Mouse (Mus musculus) lung, embryonic 14.5 days (tissue): ENCODE results near the gene Ifit1. TPM values are rescaled to one million over a fixed set of nuclear protein-coding genes. Genes with fewer than 3 reads are reported as not detected.
A peak's percentile ranks its signal among the peaks of the same experiment; 100 is the strongest.
"Not testable (repeated sequence)": the region's sequence is repeated elsewhere in the genome, so short reads cannot be mapped to it uniquely, and the experiment has no call there.

Source experiments
- ATAC-seq: fragments of 200-750 bp; cut with Nextera tagmentation; 2 replicates; pipeline ENCODE4 v1.8.0; 2017; ENCODE audit warnings: mild to moderate bottlenecking, moderate TSS enrichment, moderate library complexity; ENCODE audit not compliant: insufficient read depth
- DNase-seq: peaks from one replicate; pipeline ENCODE4 v3.0.0-alpha.2; 2015
- H3K27ac ChIP-seq: fragments of 300-500 bp; sonication (generic); 2 replicates; pipeline ENCODE4 v1.5.1; 2014; ENCODE audit warnings: low read depth, mild to moderate bottlenecking, moderate library complexity
- H3K27me3 ChIP-seq: fragments of 300-500 bp; sonication (generic); 2 replicates; pipeline ENCODE4 v1.6.1; 2014; ENCODE audit warnings: low read length, control low read depth; ENCODE audit not compliant: insufficient read depth
- H3K36me3 ChIP-seq: fragments of 300-500 bp; sonication (generic); 2 replicates; pipeline ENCODE4 v1.6.1; 2014; ENCODE audit warnings: control low read depth; ENCODE audit not compliant: insufficient read depth
- H3K4me1 ChIP-seq: fragments of 300-500 bp; sonication (generic); 2 replicates; pipeline ENCODE4 v1.6.1; 2014; ENCODE audit warnings: antibody characterized with exemption, control low read depth; ENCODE audit not compliant: insufficient read depth
- H3K4me2 ChIP-seq: fragments of 300-500 bp; sonication (generic); 2 replicates; pipeline ENCODE4 v1.6.1; 2014; ENCODE audit warnings: mild to moderate bottlenecking
- H3K4me3 ChIP-seq: fragments of 300-500 bp; sonication (generic); 2 replicates; pipeline ENCODE4 v1.5.1; 2014; ENCODE audit warnings: low read depth, low read length
- H3K9ac ChIP-seq: fragments of 300-500 bp; sonication (generic); 2 replicates; pipeline ENCODE4 v1.6.1; 2014
- H3K9me3 ChIP-seq: fragments of 300-500 bp; sonication (generic); 2 replicates; pipeline ENCODE4 v1.6.1; 2016; ENCODE audit warnings: low read depth, low read length, control low read depth
- CTCF ChIP-seq: IDR thresholded peaks from 2 replicates; pipeline ENCODE4 v1.5.1; 2016; ENCODE audit warnings: antibody characterized with exemption, low read depth
- WGBS: fragments of 180-500 bp; shearing (Covaris S2); extraction: QIAGEN DNeasy Blood & Tissue Kit; methylation state at CpG from one replicate; pipeline ENCODE4 v1.1.7; 2014; 5-methylcytosine and 5-hydroxymethylcytosine counted together
- polyA plus RNA-seq: library from polyadenylated mRNA; unstranded; fragments of >200 nt; fragmentation: Nextera tagmentation; extraction: Ambion mirVana; gene quantifications from 2 replicates; pipeline ENCODE4 v1.2.1, GENCODE M21; 2014

The Ifit1 gene
- polyA plus RNA-seq, 1 experiment from 2014 or later, result not detected

DNA sequence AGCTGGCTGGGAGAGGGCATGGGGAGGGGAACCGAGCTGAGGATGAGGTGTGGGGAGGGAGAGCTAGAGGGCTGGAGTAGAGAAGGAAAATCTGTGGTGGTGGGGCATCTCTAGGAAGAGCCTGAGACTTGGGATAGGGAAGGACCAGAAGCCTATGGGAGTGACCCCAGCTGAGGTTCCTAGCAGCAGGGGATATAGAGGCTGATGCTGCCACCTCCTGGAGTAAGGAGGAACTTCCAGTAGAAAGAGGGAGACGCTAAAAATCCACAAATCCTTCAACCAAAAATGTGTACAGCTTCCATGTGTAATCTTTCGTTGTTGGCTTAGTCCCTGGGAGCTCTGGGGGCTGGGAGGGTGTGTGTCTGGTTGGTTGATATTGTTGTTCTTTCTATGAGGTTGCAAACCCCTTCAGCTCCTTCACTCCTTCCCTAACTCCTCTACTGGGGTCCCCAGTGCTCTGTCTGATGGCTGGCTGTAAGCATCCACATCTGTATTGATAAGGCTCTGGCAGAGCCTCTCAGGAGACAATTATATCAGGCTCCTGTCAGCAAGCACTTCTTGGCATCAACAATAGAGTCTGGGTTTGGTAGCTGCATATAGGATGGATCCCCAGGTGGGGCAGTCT lies 3.6 kb upstream of the Ifit1 start:
- WGBS, result 12% methylated on average over 3 of the region's 3 CpGs
- Histone ChIP-seq H3K4me2 (no peak overlapping the region), H3K9ac (no peak overlapping the region), H3K4me1 (no peaks in the 10 kb centered on the region), H3K27ac (no peak overlapping the region), H3K4me3 (no peak overlapping the region), H3K27me3 (no peaks in the 10 kb centered on the region), H3K9me3 (no peaks in the 10 kb centered on the region), H3K36me3 (no peaks in the 10 kb centered on the region)
- TF ChIP-seq CTCF, result peak; percentile 85
- peak; percentile 85 for DNase-seq
- ATAC-seq, result peak; percentile 74; the same call in 1 of the 2 replicates

DNA sequence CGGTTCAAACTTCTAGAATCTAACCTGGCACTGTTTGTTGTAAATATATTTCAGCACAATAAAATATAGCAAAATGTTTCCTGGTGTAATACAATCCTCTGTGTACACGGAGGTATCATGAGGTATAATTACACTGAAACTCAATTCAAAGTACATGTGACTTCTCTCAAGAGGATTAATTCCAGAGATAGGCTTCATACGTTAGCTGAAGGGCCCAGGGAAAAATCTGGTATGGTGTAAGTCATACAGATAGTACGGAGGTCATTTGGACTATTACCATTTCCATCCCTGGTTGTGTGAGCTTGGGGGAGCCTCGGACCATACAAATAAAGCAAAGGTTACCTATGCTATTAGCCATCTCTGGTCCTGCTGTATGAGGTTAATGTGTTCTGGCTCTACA lies 1.9 kb downstream of the Ifit1 start:
- Histone ChIP-seq H3K9me3 (no peaks in the 10 kb centered on the region), H3K4me3 (no peak overlapping the region), H3K9ac (no peak overlapping the region), H3K27me3 (no peaks in the 10 kb centered on the region), H3K4me2 (no peak overlapping the region), H3K27ac (no peak overlapping the region), H3K4me1 (no peaks in the 10 kb centered on the region), H3K36me3 (no peaks in the 10 kb centered on the region)
- WGBS, result 71% methylated on average over 5 of the region's 5 CpGs
- DNase-seq (no peak), ATAC-seq (no peak)
- no peak for TF ChIP-seq CTCF

DNA sequence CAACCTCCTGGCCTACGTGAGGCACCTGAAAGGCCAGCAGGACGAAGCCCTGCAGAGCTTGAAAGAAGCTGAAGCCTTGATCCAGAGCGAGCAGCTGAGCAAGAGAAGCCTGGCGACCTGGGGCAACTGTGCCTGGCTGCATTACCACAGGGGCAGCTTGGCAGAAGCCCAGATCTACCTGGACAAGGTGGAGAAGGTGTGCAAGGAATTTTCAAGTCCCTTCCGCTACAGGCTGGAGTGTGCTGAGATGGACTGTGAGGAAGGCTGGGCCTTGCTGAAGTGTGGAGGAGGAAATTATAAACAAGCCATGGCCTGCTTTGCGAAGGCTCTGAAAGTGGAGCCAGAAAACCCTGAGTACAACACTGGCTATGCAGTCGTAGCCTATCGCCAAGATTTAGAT lies 7.0 kb downstream of the Ifit1 start:
- ATAC-seq, result not testable (repeated sequence)
- WGBS, result 82% methylated on average over 7 of the region's 8 CpGs

GRCm38 (mm10) chr19:34650276-34650675 lies 9.6 kb downstream of the Ifit1 start:
- ATAC-seq (no peak), DNase-seq (no peak)
- TF ChIP-seq CTCF, result no peak
- no peaks in the 10 kb centered on the region for H3K4me1 ChIP-seq
- H3K4me3 ChIP-seq, result no peak overlapping the region
- no peak overlapping the region for H3K27ac ChIP-seq
- no peak overlapping the region for H3K4me2 ChIP-seq
- no peaks in the 10 kb centered on the region for H3K36me3 ChIP-seq
- no peaks in the 10 kb centered on the region for H3K27me3 ChIP-seq
- no peak overlapping the region for H3K9ac ChIP-seq
- H3K9me3 ChIP-seq, result no peaks in the 10 kb centered on the region
- WGBS, result 82% methylated on average over 3 of the region's 3 CpGs

More for the DNA sequence above, 7.0 kb downstream of the Ifit1 start:
- H3K27ac ChIP-seq, H3K36me3 ChIP-seq, H3K4me2 ChIP-seq, DNase-seq, H3K27me3 ChIP-seq, H3K4me3 ChIP-seq, H3K9ac ChIP-seq, H3K9me3 ChIP-seq, H3K4me1 ChIP-seq: not testable (repeated sequence)

- H3K9ac ChIP-seq, result no peak overlapping the region
These were observed 10.3 kb downstream of the Ifit1 start for GRCm38 (mm10) chr19:34650997-34651396.

DNA sequence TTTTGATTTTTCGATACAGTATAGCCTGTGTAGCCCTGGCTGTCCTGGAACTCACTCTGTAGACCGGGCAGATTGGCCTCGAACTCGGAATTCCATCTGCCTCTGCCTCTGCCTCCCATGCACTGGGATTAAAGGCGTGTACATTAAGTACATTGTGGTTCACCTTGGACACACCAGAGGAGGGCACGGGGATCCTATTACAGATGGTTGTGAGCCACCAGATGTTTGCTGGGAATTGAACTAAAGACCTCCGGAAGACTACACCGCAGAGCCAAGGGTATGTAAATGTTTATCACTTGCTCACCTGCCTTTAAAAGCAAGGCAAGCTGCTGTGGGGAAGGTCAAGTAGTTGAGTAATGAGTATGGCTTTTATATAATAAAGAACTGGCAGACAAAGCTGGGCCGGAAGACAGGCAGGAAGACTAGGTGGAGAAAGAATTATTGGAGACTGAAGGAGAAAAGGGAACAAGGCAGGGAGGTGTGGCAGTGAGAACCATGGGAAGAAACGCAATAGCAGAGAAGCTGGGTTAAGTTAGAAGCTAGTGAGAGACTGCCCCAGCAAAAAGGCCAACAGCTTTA lies 14.6 kb downstream of the Ifit1 start:
- Histone ChIP-seq H3K9me3 (no peaks in the 10 kb centered on the region), H3K36me3 (no peaks in the 10 kb centered on the region), H3K4me1 (no peaks in the 10 kb centered on the region), H3K27ac (no peak overlapping the region), H3K27me3 (no peaks in the 10 kb centered on the region), H3K4me3 (no peak overlapping the region), H3K4me2 (no peak overlapping the region), H3K9ac (no peak overlapping the region)
- 71% methylated on average over 10 of the region's 10 CpGs for WGBS
- TF ChIP-seq CTCF, result no peak
- DNase-seq (no peak), ATAC-seq (no peak)

More at GRCm38 (mm10) chr19:34650997-34651396, 10.3 kb downstream of the Ifit1 start:
- H3K27me3 ChIP-seq, result no peaks in the 10 kb centered on the region
- H3K9me3 ChIP-seq, result no peaks in the 10 kb centered on the region
- TF ChIP-seq CTCF, result no peak
- WGBS, result 70% methylated on average over 6 of the region's 6 CpGs
- no peak overlapping the region for H3K4me2 ChIP-seq
- no peak overlapping the region for H3K4me3 ChIP-seq
- DNase-seq (no peak), ATAC-seq (no peak)
- H3K36me3 ChIP-seq, result no peaks in the 10 kb centered on the region
- H3K27ac ChIP-seq, result no peak overlapping the region
- no peaks in the 10 kb centered on the region for H3K4me1 ChIP-seq

DNA sequence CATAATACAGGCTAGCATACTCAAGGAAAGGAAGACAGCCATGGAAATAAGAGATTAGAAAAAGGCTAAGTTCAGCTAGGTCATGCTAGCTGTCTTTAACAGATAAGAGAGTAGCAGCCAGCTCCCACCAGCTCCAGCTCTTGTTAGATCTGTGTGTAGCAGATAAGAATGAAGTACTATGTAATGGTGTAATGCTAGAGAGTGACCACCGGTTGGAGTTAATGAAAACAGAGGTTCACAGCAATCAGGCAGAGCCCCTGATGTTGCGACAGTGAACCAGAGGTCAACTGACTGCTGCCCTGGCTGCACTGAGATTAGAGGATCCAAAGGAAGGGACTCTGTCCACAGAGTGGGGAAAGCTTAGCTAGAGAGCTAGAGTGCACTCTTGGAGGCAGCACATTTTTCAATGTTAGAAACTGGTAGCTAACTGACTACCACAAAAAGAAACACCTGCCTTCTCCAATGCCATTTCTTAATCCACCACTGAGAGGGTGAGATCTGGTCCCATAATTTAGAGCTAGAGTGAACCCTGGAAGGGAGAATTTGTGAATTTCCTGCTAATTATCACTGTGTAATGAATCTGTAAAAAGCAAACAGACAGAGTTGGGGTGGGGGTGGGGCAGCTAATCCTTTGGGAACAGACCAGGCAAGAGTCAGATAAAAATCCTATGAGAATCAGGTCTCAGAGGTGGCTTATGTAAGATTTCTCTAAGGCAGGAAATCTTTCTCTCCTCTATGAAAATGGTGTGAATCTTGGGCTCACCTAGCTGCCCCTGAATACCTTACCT lies 16.0 kb downstream of the Ifit1 start:
- H3K27ac ChIP-seq, result no peak overlapping the region
- H3K27me3 ChIP-seq, result no peaks in the 10 kb centered on the region
- H3K36me3 ChIP-seq, result no peaks in the 10 kb centered on the region
- TF ChIP-seq CTCF, result no peak
- H3K4me1 ChIP-seq, result no peaks in the 10 kb centered on the region
- WGBS, result 16% methylated on average over 2 of the region's 2 CpGs
- no peaks in the 10 kb centered on the region for H3K9me3 ChIP-seq
- DNase-seq, result no peak
- no peak overlapping the region for H3K9ac ChIP-seq
- ATAC-seq, result peak; percentile 80
- H3K4me3 ChIP-seq, result no peak overlapping the region
- H3K4me2 ChIP-seq, result no peak overlapping the region
